Mouse (Mus musculus) testis, postnatal 10 days (tissue): ENCODE measurements around the gene Strbp.
A peak's percentile ranks its signal among the peaks of the same experiment; 100 is the strongest.

ENCODE experiments used
- DNase-seq: peaks from one replicate; pipeline ENCODE4 v3.0.0; 2021; ENCODE audit warnings: low spot score

Strbp gene

DNA sequence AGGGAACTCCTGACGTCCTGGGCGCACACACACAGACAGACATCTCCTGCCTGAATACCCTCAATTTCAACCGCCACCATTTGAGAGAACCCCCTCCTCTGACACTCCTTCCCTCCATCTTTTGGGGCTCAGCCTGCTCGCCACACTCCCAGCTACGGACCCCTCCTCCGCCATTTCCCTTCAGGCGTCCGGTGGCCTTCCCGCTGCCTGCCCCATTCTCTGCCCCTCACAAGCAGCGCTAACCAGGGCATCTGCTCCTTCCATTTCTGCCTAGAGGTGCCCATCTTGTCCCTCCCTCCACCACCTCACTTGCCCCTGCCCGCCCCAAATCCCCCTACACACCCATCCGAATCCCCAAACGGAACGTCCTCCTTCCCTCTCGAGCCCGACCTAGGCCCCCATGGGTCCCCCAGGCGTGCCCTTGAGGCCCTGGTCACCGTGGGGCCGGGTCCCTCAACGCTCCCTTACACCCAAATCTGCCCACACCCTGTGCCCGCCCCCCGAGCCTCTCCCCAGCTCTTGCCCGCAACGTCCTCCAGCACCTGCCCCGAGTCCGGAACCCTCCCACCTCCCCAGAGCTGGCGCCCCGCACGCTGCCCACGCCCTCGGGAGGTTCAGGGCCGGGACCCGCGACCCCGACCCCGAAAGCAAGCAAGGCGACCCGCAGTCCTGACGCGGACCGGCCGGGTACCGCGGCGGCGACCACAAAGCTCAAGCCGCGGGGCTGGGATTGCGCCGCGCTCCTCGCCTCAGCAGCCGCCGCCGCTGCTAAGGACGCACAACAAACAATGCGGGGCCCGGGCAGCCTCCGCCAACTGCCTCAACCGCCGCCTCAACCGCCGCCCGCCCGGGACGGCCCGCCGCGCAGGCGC is 1.1 kb downstream of the Strbp start:
- DNase-seq: peak; percentile 70

DNA sequence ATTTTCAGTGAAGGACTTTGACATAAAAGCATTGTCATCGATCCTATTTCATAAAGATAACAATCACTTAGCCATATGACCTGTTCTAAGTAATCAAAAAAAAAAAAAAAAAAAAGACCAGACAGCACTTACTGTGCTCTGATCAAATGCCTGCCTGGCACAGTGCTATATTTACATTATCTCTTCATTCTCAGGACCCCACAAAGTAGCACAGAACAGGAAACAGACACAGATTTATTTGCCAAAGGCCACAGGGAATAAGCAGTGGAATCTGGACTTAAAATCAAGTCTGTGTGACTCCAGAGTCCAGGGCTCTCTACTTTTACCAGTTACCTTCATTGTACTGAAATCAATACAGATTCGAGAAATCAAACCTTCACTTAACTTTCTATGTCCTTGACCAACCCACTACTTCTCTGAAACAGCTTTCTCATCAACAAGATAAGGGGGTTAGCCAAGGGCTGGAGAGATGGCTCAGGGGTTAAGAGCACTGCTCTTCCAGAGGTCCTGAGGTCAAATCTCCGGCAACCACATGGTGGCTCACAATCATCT is 14.5 kb downstream of the Strbp start:
- DNase-seq: no peak

DNA sequence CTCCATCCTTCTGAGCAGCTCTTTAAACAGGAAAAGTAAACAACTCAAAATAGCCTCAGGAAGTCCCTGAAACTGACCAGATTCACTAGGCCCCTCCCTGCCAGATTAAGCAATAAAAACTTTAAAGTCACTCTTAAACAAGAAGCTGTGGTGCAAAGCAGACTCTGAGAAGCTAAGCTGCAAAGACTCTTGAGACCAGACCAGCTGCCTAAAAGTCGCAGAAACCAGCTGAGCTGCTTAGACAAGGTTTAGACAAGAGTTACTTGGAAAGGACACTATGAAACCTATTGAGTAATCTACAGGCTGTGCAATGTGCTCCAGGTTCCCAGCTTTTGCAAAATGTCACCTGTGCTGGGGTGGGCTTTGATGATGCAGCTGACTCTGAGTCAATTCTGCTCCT is 16.6 kb downstream of the Strbp start:
- no peak for DNase-seq

DNA sequence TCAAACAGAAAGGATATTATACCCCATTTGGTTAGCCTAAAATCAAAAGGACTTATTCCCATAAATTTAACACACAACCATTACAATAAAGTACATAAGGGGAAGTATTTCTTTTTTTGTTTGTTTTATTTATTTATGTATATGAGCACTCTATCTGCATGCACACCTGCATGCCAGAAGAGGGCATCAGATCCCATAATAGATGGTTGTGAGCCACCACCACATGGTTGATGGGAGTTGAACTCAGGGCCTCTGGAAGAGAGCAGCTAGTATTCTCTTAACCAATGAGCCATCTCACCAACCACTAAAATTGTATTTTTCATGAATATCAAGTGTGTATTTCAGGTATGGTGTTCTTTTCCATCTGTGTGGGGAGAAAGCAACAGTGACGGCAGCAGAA is 18.8 kb downstream of the Strbp start:
- DNase-seq: no peak

DNA sequence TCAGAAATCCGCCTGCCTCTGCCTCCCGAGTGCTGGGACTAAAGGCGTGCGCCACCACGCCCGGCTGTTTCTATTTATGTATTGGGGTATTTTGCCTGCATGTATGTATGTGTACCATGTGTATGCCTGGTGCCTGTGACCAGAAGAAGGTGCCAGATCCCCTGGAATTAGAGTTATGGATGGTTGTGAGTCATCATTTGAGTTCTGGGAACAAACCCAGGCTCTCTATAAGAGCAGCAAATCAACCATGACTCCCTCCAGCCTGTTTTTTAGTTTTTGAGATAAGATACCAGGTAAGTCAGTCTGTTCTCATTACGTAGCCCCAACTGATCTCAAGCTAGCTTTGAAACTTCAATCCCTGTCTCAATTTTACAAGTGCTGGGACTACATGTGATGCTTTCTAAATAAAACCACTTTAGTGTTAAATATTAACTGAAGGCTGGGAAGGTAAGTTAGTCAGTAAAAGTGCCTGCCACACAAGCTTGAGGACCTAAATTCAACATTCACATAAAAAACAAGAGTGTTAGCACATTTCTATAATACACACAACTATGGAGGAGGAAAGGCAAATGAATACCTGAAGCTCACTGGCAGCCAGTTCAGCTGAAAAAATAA is 21.4 kb downstream of the Strbp start:
- DNase-seq: no peak

DNA sequence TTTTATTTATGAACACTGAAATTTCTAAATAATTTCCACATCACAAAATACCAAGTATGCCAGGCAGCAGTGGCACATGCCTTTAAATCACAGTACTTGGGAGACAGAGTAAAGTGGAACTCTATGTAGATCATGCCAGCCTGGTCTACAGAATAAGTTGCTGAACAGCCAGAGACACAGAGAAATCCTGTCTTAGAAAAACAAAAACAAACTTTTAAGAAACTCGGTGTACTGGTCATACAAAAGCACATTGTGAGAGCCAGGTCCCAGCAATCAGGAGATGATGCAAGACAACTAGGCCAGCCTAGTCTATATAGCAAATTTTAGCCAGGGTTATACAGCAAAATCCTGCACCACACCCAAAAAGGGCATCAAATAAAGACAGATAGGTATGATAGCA is 52.6 kb downstream of the Strbp start:
- no peak for DNase-seq

DNA sequence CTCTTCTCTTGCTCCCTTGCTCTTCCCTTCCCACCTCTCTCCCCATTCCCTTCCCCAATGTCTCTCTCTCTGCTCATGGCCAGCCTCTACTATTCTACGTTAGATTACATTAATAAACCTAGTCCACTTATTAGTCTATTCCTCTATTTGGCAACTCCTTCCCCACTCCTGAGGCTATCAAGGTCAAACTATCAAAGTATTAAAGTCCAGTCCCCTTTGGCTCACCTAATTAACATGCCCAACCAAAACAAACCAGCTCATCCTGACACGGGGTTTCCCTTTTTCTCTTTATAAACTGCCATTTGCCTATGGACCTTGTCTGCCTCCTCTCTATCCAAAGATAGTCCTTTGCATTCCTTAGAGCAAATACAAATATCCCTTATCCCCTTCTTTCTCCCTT is 54.1 kb downstream of the Strbp start:
- no peak for DNase-seq

DNA sequence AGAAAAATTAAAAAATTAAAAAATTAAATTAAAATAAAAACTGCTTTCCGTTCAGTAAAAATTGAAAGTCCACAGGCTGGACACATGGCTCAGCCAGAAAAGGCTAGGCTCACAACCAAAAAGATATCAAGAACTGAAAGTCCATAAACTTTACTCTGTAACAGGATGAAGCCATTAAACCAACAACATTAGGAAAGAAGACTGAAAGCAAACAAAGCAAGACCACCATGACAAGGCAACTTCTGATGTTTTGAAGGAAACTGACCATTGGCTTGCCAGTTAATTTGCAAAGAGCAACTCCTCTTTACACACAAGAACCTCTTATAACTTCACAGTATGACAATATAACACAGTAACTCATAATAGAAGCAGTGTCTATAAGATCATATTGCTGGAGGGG is 54.7 kb downstream of the Strbp start:
- DNase-seq: no peak

DNA sequence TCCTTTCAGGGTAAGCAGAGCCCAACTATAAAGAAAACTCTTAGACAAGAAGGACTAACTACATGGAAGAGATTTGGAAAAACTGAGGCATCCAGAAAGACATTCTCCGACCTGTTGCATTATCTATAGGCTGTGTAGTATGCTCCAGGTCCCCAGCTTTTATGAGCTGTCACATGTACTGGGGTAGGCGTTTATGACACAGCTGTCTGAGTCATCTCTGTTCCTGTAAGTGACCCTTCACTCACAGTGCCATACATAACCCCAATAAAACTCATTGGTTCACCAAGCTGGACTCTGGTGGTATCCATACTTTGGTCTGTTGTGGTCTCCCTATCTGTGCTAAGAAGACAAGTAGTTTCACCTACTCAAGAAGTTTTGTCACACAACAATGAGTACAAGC is 80.3 kb downstream of the Strbp start:
- DNase-seq: no peak

DNA sequence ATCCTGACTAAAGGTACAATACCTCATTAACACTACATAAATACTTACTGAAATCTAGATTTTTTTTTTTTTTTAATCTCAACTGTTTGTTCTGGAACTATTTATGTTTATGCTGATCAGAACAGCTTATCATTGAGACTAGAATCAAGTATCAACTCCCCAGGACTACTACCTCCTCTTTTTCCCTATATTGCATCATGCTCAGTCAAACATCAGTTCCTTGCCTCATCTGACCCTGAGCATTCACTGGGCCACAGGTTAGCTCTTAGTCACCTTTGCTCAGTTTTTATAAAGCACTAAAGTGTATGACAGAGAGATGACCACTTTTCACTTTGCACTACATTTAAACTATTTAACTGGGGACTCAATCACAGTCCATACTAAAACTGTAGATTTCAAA is 115.7 kb downstream of the Strbp start:
- no peak for DNase-seq

DNA sequence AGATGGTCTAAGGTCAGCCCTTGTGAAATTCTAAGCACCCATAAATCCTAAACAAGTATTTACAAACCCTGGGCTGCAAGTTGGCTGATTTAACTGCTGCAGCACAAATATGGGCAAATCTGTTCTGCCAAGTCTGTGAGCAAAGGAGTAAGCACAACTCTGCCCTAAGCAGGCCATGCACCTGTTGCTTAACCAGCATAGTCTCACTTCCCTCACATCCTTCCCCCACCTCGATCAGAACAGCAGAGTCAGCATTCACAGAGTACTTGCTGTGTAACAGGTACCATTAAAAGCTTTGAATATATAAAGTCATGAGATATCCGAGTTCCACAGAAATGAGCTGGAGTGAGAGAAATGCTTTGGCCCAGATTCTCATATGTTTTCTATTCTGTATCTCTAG is 125.5 kb downstream of the Strbp start:
- DNase-seq: no peak

DNA sequence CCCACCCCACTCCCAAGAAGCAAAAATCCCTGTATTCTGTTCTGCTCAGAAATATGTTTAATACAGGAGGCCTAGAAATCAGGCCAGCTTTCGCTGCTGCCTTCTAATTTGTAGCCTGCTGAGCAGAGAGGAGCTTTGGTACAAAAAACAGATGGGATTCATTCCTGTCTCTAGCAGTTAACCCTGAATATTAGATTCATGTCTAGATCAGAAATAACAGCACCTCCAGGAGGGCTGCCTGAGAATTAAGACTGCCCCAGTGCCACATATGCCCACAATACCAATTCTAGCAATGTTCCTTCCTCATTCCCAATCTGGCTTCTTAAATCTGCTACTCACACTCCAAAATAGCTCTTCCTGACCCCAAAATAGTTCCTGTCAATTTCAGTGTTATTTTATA is 127.0 kb downstream of the Strbp start:
- DNase-seq: no peak

DNA sequence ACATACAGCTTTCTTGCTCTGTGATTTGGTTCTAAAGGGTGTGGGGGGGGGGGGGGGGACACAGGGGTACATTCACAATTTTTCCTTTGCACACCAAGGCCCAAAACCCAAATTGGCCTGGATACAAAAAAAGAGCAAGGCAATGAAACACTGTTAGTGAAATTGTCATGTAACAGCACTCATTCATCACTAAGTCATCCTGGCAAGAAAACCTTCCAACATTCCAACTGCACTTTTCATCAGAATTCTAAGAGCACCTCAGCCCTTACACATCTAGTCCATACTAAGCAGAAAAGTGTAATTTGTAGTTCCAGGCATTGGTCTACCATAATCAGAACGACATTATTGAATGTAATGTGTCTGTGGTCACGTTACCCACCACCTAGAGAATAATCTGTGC is 131.5 kb downstream of the Strbp start:
- DNase-seq: no peak

DNA sequence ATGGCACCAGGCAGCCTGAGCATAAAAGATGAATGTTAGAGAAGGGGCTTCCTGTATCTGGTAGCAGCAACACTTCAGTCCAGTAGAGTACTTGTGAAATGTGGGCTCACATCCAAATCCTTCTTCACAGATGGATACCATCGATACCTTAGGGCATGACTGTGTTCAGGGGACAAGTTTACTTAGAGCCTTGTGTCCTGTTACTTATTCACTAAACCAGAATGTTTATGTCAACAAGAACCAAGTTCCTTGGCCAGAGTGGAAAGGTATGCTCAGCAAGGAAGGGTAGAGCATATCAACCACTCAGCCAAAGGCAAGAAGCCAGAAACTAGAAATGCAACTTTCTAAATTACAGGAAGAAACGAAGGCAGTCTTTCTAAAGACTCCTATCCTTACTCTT is 133.0 kb downstream of the Strbp start:
- no peak for DNase-seq

DNA sequence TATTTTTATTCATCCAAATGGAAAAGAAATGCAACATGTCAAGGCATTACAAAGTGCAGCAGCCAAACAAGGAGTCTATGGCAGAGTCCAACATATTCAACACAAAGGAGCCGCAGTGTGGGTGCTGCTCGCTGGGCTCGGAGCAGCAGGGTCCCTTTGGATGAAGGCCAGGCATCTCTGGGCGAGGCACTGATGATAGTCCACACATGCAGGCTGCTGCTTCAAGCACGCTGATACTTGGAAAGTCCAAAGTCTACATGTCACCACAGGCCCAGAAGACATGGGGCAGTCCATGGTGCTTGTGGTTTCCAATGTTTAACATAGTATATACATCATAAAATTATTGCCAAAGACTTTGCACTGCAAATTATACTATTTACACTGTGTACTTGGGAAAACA is 133.8 kb downstream of the Strbp start:
- DNase-seq: no peak

DNA sequence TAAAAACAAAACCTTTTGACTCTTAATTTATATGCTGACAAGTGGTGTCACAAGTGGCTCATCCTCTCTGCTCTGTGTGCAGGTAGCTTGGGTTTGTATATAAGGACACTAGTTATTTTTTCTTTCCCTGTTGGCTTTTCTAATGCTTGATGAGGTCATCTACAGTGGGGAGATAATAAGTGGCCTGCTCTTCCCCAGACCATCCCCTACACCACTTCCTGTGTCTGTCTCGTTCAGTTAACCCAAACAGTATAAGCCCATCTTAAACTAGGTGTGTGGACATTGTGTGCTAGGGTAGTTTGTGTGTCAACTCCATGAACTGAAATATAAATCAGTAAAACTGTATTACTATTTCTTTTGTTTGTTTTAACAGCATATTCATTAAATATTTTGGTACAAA is 137.6 kb downstream of the Strbp start:
- DNase-seq: no peak

DNA sequence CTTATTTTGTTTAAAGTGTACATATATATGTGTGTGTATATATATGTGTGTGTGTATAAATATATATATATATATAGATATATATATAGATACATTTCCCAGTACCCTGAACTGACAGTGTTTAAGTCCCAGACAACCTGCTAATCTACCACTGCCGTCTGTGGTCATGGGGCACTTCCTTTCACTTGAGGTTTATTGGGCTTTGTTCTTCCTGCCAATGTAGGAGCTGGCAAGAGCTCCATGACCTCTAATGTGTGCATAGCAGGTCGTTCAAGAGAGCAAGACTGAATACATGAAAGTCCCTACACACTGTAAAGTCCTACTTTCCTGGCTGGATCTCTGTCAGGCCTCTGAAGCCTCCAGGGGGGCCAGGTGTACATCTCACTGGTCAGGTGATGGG is 138.1 kb downstream of the Strbp start:
- no peak for DNase-seq

DNA sequence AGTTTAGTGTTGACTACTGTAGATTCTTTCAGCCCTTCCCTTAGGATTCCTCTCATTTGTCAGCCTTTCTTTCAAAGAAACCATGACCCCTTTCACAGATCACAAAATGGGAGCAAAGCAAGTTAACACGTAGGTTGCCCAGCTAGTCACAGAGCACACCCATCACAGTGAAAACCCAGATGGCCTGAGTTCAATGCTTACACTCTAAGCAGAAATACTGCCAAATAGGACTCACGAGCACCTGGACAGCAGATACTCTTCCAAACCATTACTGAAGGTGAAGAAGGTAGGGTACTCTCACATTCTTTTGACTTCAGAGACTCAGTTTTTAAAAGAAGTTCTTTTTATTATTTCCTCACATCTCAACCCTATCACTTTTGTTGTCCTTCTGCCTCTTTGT is 147.3 kb downstream of the Strbp start:
- no peak for DNase-seq

DNA sequence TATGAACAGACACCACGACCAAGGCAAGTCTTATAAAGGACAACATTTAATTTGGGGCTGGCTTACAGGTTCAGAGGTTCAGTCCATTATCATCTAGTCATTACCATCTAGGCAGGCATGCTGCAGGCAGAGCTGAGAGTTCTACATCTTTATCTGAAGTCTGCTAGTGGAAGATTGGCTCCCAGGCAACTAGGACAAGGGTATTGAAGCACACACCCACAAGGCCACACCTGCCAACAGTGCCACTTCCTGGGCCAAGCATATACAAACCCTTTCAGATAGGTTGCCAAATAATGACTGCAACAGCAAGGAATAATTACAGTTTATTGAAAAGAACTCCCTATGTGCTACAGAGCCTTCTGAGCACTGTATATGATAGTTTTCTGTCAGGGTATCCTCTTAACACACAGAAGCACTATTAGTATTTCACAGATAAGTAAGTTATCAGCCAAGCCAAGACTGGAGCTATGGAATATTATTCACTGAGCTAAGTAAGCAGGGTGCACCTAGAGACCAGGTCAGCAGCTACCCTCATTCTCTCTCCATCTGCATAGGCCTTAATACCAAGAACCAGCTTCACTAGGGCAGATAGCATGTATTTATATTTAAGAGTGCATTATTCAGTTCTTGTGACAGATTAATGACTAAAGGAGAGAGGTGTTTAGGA is 154.2 kb downstream of the Strbp start:
- no peak for DNase-seq

DNA sequence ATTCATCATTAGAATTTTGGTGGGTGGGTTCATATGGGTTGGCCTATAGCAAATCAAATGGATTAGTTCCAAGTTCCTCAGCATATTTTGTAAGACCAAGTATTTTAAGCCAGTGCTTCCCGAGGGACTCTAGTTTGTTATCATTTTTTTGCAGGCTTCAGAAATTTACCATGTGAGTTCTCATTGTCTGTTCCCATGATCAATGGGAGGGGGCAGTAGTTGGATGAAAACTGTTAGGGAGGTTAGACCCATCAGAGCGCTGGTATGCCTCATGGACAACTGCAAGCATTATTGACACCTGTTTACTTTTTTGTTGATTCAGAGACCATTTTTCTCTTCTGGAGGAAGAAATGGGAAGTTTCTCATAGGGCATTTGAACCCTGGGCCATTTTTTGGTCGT is 172.0 kb downstream of the Strbp start:
- DNase-seq: no peak

DNA sequence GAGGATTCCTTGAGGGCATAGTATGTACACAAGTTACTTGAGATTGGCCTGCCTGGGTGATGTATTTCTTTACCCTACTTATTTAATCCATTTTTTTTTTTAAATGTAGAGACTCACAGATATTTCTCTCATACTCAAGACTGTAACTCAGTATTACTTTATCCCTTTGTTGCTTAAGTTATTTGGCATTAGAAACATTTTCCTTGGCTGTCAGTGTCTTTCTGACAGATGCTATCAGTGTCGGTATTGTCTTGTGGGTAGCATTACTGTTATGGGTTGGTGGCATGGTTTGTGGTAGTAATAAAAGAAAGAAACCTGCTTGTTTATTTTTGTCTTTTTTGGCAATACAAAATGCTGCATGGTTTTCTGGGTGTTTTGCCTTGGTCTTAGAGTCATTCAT is 172.9 kb downstream of the Strbp start:
- no peak for DNase-seq

DNA sequence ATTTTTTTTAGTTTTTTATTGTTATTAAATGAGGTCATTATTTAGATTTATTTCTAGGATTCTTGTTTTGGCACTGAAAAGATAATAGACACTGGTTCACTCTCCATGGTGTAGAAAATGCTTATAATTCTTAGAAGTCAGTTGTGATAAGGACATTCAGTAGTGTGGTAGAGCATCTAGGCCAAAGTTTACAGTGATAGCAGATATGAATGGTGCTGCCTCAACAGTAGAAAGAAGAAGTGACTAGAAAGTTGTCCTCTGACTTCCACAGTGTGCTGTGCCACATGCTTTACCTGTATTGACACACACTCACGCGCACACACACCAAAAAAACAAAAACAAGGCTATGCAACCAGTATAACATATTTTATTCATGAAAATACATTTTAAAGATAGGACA is 174.3 kb downstream of the Strbp start:
- DNase-seq: no peak

DNA sequence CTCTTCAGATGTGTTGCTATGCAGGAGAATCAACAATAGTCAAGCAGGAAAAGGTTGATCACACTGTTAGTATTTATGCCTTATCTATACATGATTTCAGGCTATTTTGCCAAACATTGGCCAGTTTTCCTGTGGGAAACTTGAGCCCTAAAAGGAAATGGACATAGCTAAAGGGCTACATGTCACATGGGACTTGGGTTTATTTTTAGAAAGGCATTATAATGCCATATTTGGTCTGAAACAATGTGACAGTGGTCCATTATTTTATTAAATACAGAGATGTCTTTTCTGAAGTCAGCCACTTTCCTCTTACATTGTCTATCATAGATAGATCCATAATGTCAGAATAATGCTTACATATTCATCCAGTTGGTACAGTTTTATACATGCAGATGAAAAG is 176.1 kb downstream of the Strbp start:
- DNase-seq: no peak
